Comparison of ENCODE assay signal across 8 mouse cellular contexts in genomic region chr7:45833148-45833790, GRCm38 (mm10). TPM values are rescaled to one million over a fixed set of nuclear protein-coding genes. Genes with fewer than 3 reads are reported as not detected.
DNase-seq lines count a peak whose midpoint lies in the region; ATAC-seq and TF ChIP-seq lines count a peak whose summit lies in the region.

No protein-coding gene starts in this region.

- H3K27ac ChIP-seq in cerebellum, adult 2 months (ENCODE audit: insufficient read depth, low read length), result no peak overlapping the region
- no peak overlapping the region for H3K27ac ChIP-seq in neural tube, embryonic 14.5 days (ENCODE audit: low read depth, low read length)

- TF ChIP-seq POLR2A in cerebellum, adult 2 months (IDR thresholded peaks at IDR 0.05; ENCODE audit: borderline replicate concordance, insufficient read depth, low read length), result no peak

- DNase-seq in cerebellum, adult 8-10 months, result peak; percentile 6
- no peak for DNase-seq in cerebellum, adult 2 months
- peak; percentile 50 for DNase-seq in right cerebral cortex, postnatal 25 days
- DNase-seq in right cerebral cortex, adult 2 months (ENCODE audit: low spot score in 2 of 2), result no peak
- DNase-seq in kidney, postnatal 4 days, result peak; percentile 37 to 62
- no peak for DNase-seq in urinary bladder, adult 18-20 months (ENCODE audit: low spot score in 2 of 2)

- no peak for TF ChIP-seq CTCF in cerebellum, adult 2 months (IDR thresholded peaks at IDR 0.05; ENCODE audit: borderline replicate concordance, insufficient read depth, low read depth, low read length)

- H3K9ac ChIP-seq in neural tube, embryonic 14.5 days (replicated peaks; ENCODE audit: low read depth, low read length), result peak overlapping the region; percentile 25; the same call in 1 of the 2 replicates

- ATAC-seq in neural tube, embryonic 14.5 days (ENCODE audit: low read depth), result no peak
- ATAC-seq in activated CD4-positive, CD25-positive, alpha-beta regulatory T cell, adult 4 months, result no peak

- H3K4me3 ChIP-seq in cerebellum, adult 2 months (replicated peaks; ENCODE audit: insufficient read depth, low read depth, low read length), result no peak overlapping the region
- peak overlapping the region; percentile 28 for H3K4me3 ChIP-seq in neural tube, embryonic 14.5 days (ENCODE audit: low read depth, low read length)

- H3K36me3 ChIP-seq in neural tube, embryonic 14.5 days (ENCODE audit: control insufficient read depth, insufficient read depth, low read length), result no peaks in the 10 kb centered on the region

- peak overlapping the region; percentile 37 for H3K4me2 ChIP-seq in neural tube, embryonic 14.5 days (ENCODE audit: low read depth, low read length)

- 5% methylated on average over 86 of the region's 86 CpGs for WGBS in cerebellum, adult 2 months
- under 1% methylated on average over 73 of the region's 86 CpGs for WGBS in neural tube, embryonic 14.5 days

- no peaks in the 10 kb centered on the region for H3K9me3 ChIP-seq in neural tube, embryonic 14.5 days (ENCODE audit: control insufficient read depth, low read length)

- H3K27me3 ChIP-seq in cerebellum, adult 2 months (ENCODE audit: control insufficient read depth, insufficient read depth, low read length), result peaks cover 8% of the 10 kb centered on the region; the same call in 1 of the 2 replicates
- peaks cover 36% of the 10 kb centered on the region for H3K27me3 ChIP-seq in neural tube, embryonic 14.5 days (ENCODE audit: control insufficient read depth, insufficient read depth, low read length)

- peaks cover 5% of the 10 kb centered on the region for H3K4me1 ChIP-seq in cerebellum, adult 2 months (ENCODE audit: control insufficient read depth, insufficient read depth, low read length)
- H3K4me1 ChIP-seq in neural tube, embryonic 14.5 days (ENCODE audit: control insufficient read depth, insufficient read depth, low read length), result peaks cover 21% of the 10 kb centered on the region

RNA-seq across cellular contexts. Expression of gene Grwd1, which starts 2.5 kb away (rescaled TPM):
- 14.9 and 15.5 TPM in 2 replicates for polyA plus RNA-seq in cerebellum, adult 2 months (2012; rRNA removed)
- 39.0 and 40.5 TPM in 2 replicates for polyA plus RNA-seq in neural tube, embryonic 14.5 days (2014; fragmentation: Nextera tagmentation; extraction: Ambion mirVana)
- polyA plus RNA-seq in activated CD4-positive, CD25-positive, alpha-beta regulatory T cell, adult 4 months (2017; shearing (Covaris generic)), result 10 to 100 TPM; 16.1 to 25.3 TPM

RNA-seq across cellular contexts. Expression of gene Kcnj14, which starts 8.7 kb away (rescaled TPM):
- 6.0 and 7.3 TPM in 2 replicates for polyA plus RNA-seq in cerebellum, adult 2 months (2012; rRNA removed)
- polyA plus RNA-seq in neural tube, embryonic 14.5 days (2014; fragmentation: Nextera tagmentation; extraction: Ambion mirVana), result 1.1 and 1.3 TPM in 2 replicates
- not detected for polyA plus RNA-seq in activated CD4-positive, CD25-positive, alpha-beta regulatory T cell, adult 4 months (2017; shearing (Covaris generic))

RNA-seq across cellular contexts. Expression of gene Cyth2, which starts 18.9 kb away (rescaled TPM):
- polyA plus RNA-seq in cerebellum, adult 2 months (2012; rRNA removed), result 112 and 116 TPM in 2 replicates
- 223 and 266 TPM in 2 replicates for polyA plus RNA-seq in neural tube, embryonic 14.5 days (2014; fragmentation: Nextera tagmentation; extraction: Ambion mirVana)
- 10 to 100 TPM; 13.0 to 14.4 TPM for polyA plus RNA-seq in activated CD4-positive, CD25-positive, alpha-beta regulatory T cell, adult 4 months (2017; shearing (Covaris generic))

RNA-seq across cellular contexts. Expression of gene Kdelr1, which starts 39.3 kb away (rescaled TPM):
- polyA plus RNA-seq in cerebellum, adult 2 months (2012; rRNA removed), result 99.9 and 106 TPM in 2 replicates
- 67.9 and 98.6 TPM in 2 replicates for polyA plus RNA-seq in neural tube, embryonic 14.5 days (2014; fragmentation: Nextera tagmentation; extraction: Ambion mirVana)
- polyA plus RNA-seq in activated CD4-positive, CD25-positive, alpha-beta regulatory T cell, adult 4 months (2017; shearing (Covaris generic)), result 10 to 100 TPM; 23.4 to 38.5 TPM

RNA-seq across cellular contexts. Expression of gene Grin2d, which starts 44.9 kb away (rescaled TPM):
- 14.9 and 16.4 TPM in 2 replicates for polyA plus RNA-seq in cerebellum, adult 2 months (2012; rRNA removed)
- 3.4 and 4.3 TPM in 2 replicates for polyA plus RNA-seq in neural tube, embryonic 14.5 days (2014; fragmentation: Nextera tagmentation; extraction: Ambion mirVana)
- not detected for polyA plus RNA-seq in activated CD4-positive, CD25-positive, alpha-beta regulatory T cell, adult 4 months (2017; shearing (Covaris generic))

Comparison
In these comparisons a context has a peak if more than half of its experiments do, and no peak if none do; other contexts are left out.
1. DNase-seq: peak in cerebellum, adult 8-10 months (single experiment), right cerebral cortex, postnatal 25 days (single experiment) and kidney, postnatal 4 days (2 of 2); none in cerebellum, adult 2 months (0 of 2), right cerebral cortex, adult 2 months (0 of 2) and urinary bladder, adult 18-20 months (0 of 2).